Mouse (Mus musculus) induced T-regulatory cell, adult 2 months (primary cell): ENCODE data around the gene Dmrt1.

Experiments used
- DNase-seq: peaks from one replicate; pipeline ENCODE4 v3.0.0-alpha.2; 2012; ENCODE audit warnings: low read depth

Gene Dmrt1

GRCm38 (mm10) chr19:25569778-25570177 is 64.4 kb downstream of the Dmrt1 start:
- no peak for DNase-seq

GRCm38 (mm10) chr19:25574431-25574830 is 69.0 kb downstream of the Dmrt1 start:
- no peak for DNase-seq

GRCm38 (mm10) chr19:25574981-25575814 is 69.8 kb downstream of the Dmrt1 start:
- no peak for DNase-seq

GRCm38 (mm10) chr19:25578358-25578757 is 72.9 kb downstream of the Dmrt1 start:
- no peak for DNase-seq

- DNase-seq = peak; percentile 7
These were observed 74.0 kb downstream of the Dmrt1 start for GRCm38 (mm10) chr19:25579440-25579839.

- DNase-seq = no peak
These were observed 92.4 kb downstream of the Dmrt1 start for GRCm38 (mm10) chr19:25597717-25598232.

GRCm38 (mm10) chr19:25598626-25599025 is 93.2 kb downstream of the Dmrt1 start:
- no peak for DNase-seq

GRCm38 (mm10) chr19:25601966-25602365 is 96.5 kb downstream of the Dmrt1 start:
- DNase-seq = no peak

- DNase-seq = no peak
These were observed 102.2 kb downstream of the Dmrt1 start for GRCm38 (mm10) chr19:25607461-25608205.

GRCm38 (mm10) chr19:25608206-25608580 is 102.8 kb downstream of the Dmrt1 start:
- DNase-seq = no peak

GRCm38 (mm10) chr19:25608961-25609850 is 103.8 kb downstream of the Dmrt1 start:
- DNase-seq = no peak

- DNase-seq = no peak
These were observed 104.6 kb downstream of the Dmrt1 start, which contains the start of gene Dmrt3 for GRCm38 (mm10) chr19:25610015-25610410. Dmrt3 (plus strand) TSS chr19:25610301.

GRCm38 (mm10) chr19:25610411-25611111 is 105.1 kb downstream of the Dmrt1 start:
- no peak for DNase-seq

- no peak for DNase-seq
These were observed 105.7 kb downstream of the Dmrt1 start for GRCm38 (mm10) chr19:25611116-25611515.

- no peak for DNase-seq
These were observed 106.7 kb downstream of the Dmrt1 start for GRCm38 (mm10) chr19:25611876-25612805.

GRCm38 (mm10) chr19:25612806-25613295 is 107.4 kb downstream of the Dmrt1 start:
- no peak for DNase-seq

- DNase-seq = no peak
These were observed 108.3 kb downstream of the Dmrt1 start for GRCm38 (mm10) chr19:25613476-25614300.

GRCm38 (mm10) chr19:25615889-25616288 is 110.5 kb downstream of the Dmrt1 start:
- no peak for DNase-seq
